Mouse (Mus musculus) heart, adult 18-20 months (tissue): ENCODE results near the gene Hyal2. TPM values are rescaled to one million over a fixed set of nuclear protein-coding genes. Genes with fewer than 3 reads are reported as not detected.
A peak's percentile ranks its signal among the peaks of the same experiment; 100 is the strongest.
"Not testable (repeated sequence)": the region's sequence is repeated elsewhere in the genome, so short reads cannot be mapped to it uniquely, and the experiment has no call there.

Source experiments
- DNase-seq, 2 experiments: peaks; one replicate each; pipeline ENCODE4 v3.0.0; 2021 to 2022; ENCODE audit warnings: mixed read lengths in 1 of 2
- total RNA-seq, 2 experiments: library from RNA; stranded (reverse); gene quantifications; 2 replicates each; pipeline ENCODE4 v1.2.3; 2021

Hyal2 gene
- total RNA-seq, 2 experiments from 2014 or later: 31.4 to 40.0 TPM

DNA sequence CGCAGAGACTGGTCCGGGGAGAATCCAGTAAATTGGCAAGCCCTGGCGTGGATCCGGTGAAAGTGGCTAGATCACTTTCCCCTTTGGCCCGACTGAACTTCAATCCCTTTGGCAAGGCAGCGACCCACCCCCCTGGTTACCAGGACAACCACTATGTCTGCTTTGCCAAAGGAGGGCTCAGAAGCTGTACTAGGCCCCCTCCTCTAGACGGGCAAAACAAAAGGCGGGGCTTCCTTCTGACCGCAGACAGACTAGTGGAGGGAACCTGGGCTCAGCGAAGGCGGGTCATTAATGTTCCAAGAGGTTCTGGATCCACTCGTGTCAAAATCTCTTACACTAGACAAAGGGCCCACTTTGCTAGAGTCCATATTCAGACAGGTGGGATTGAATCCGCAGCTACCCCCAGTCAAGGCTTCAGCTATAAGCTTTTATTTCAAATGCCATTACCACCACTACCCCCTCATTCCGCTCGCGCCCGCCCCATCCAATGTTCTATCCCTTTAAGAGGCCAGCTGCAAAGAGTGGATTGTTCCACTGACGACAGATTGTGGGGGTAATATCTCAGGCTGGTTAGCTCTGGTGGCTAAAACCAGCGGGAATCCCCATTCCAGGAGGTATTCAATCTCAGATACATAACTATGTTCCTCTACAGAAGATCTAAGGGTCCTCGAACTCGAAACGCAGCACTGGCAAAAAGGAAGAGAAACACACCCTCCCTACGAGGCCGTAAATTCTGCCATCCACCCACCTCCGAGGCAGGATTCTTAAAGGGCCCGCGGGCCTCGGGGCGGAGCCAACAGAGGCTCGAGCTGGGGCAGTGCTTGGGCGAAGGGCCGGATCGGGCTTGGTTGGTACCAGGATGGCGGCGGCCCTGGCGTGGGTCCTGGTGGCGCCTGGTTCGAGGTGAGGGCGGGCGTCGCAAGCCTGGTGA, 851 bp downstream of the Hyal2 start:
- peak; percentile 91 to 92 for DNase-seq

DNA sequence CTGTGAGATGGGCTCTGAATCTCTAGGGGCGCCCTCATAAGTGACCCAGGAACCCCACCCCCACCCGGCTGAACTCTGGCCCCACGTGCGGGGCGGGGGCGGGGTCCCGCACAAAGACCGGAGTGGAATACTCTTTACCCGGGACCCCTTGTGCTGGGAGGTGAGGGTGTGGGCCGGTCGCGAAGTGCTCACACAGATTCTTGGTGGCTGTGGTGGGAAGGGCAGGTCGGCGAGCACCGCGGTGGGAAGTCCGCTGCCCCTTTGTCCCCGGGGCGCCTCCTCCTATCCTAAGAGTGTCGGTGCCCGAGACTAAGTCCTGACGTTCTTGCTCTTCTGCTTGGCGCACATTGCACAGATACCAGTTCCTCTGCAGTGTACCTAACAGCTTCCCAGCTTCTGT, 1.5 kb downstream of the Hyal2 start:
- no peak for DNase-seq

DNA sequence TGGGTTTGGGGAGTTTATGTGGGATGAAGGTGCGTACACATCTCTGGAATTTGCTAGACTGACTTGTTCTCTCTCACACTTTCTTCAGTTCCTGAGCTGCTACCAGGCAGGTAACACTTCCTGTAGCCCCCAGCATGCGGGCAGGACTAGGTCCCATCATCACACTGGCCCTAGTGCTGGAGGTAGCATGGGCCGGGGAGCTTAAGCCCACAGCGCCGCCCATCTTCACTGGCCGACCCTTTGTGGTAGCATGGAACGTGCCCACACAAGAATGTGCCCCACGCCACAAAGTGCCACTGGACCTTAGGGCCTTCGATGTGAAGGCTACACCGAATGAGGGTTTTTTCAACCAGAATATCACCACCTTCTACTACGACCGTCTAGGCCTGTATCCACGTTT, 2.3 kb downstream of the Hyal2 start:
- no peak for DNase-seq

DNA sequence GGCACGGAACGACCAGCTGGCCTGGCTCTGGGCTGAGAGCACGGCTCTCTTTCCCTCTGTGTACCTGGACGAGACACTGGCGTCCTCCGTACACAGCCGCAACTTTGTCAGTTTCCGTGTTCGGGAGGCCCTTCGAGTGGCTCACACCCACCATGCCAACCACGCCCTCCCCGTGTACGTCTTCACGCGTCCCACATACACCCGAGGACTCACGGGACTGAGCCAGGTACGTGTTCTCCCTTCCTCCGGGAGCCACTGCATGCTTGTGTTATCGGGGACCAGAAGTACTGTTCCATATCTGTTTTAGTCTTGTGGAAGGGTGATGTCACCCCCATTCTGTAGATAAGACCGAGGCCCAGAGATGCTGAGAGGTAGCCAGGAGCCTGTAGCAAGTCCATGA, 3.1 kb downstream of the Hyal2 start:
- DNase-seq: no peak

DNA sequence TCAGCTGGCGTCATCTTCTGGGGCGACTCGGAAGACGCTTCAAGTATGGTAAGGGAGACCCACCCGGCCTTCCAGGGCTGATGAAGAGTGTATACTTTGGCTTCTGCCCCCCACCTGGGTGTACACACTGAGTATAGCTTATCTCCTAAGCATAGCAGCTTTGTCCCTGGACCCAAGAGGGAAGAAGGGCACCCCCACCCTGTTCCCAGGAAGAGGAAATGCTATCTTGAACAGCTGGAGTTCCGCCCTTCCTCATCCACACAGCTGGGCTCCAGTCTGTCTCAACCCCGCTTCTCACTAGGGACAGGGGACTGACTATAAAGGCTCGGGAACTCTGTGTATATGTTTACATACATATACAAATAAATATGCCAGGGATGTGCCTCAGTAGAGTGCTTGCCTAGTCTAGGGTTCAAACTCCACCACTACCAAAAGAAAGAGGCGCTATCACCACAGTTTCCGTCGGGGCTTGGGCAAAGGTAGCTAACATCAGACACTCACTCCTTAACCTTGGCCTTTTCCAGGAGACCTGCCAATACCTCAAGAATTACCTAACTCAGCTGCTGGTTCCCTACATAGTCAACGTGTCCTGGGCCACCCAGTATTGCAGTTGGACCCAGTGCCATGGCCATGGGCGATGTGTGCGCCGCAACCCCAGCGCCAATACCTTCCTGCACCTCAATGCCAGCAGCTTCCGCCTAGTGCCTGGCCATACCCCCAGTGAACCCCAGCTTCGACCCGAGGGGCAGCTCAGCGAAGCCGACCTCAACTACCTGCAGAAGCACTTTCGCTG, 4.0 kb downstream of the Hyal2 start:
- DNase-seq: peak in 1 of 2 experiments; percentile 78

DNA sequence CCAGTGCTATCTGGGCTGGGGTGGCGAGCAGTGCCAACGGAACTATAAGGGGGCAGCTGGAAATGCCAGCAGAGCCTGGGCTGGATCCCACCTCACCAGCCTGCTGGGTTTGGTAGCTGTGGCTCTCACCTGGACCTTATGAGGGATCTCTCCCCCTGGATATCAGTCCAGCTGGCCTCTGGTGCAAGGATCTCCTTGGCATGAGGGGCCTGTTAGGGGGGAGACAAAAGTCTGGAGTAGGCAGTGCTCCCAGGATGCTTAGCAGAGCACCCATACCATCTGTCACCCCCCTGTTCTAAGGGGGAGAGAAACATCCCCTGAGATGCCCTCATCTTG, 4.5 kb downstream of the Hyal2 start:
- DNase-seq: no peak

DNA sequence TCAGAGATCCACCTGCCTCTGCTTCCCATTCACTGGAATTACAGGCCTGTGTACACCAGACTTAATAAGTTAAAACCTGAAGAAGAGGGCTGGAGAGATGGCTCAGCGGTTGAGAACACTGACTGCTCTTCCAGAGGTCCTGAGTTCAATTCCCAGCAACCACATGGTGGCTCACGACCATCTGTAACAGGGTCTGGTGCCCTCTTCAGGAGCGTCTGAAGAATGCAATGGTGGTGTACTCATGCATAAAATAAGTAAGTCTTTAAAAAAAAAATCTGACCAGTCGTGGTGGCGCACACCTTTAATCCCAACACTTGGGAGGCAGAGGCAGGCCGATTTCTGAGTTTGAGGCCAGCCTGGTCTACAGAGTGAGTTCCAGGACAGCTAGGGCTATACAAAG, 6.0 kb downstream of the Hyal2 start:
- DNase-seq: not testable (repeated sequence)

DNA sequence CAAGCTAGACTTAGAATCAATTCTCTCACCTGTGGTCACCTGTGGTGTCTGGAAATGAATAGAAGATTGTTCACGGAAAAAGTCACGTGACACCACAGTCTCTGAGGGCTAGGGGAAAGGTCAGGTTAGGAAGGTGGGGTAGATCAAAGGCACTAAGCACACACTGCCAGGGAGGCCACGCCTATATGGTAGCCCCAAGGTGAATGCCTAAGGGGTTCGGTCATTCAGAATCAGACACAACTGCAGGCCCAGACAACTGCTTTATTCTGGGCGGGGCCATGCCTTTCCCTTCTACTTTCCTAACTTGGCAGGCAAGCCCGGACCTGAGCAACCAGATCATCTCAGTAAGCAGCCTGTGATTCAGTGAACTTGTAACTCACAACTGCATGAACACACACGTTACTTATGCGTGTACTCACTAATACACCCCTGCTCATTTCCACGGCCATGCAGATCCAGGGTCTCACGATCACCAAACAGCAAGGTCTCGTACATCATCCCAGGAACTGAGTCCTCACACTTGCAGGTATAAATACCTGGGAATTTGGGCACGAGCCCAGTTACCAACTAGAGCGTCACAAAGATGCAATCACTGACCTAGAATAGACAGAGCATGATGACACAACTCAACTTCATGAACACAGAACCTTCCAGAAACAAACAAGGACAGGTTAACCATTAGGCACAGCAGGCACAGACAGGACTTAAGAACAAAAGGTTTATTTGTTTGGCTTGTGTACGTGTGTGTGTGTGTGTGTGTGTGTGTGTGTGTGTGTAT, 8.0 kb downstream of the Hyal2 start:
- no peak for DNase-seq

DNA sequence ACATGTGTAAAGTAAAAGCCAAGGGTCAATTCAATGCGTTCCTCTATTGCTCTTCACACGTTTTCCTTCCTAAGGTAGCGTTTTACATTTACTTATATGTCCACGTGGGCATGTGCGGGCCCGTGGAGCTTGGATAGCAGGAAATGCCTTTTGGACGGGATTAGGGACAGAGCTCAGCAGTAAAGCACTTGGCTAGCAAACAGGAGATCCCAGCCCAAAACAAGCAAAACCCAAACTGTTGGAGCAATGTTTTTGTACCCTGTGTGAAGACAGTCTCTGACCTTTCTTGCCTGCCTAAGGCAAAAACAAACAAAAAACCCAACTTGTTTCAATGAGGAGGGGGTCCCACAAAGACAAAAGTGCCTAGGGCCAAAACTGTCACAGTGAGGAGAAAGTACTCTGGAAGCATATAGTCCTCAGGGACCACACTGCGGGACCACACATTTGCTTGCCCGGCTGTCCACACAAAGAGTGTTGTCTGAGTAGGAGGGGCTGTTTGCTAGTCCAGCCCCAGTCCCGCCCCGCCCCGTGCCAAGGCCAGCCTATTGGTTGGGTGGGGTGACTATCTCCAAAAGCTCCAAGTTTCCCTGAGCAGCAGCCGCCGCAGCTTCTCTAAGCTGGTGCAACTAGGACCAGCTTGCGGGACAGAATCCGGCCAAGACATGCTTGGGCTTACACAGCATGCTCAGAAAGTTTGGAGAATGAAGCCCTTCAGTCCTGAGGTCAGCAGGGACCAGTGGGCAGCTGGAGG, 8.8 kb downstream of the Hyal2 start, which contains the start of gene Hyal1:
Hyal1 (plus strand) TSS at position 571 of the 751 bp plus-strand sequence.
- peak; percentile 88 to 89 for DNase-seq

DNA sequence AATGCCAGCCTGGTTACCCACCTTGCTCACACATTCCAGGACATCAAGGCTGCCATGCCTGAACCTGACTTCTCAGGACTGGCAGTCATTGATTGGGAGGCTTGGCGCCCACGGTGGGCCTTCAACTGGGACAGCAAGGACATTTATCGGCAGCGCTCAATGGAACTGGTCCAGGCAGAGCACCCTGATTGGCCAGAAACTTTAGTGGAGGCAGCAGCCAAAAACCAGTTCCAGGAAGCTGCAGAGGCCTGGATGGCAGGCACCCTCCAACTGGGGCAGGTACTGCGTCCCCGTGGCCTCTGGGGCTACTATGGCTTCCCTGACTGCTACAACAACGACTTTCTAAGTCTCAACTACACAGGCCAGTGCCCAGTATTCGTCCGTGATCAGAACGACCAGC, 10.1 kb downstream of the Hyal2 start:
- DNase-seq: no peak

DNA sequence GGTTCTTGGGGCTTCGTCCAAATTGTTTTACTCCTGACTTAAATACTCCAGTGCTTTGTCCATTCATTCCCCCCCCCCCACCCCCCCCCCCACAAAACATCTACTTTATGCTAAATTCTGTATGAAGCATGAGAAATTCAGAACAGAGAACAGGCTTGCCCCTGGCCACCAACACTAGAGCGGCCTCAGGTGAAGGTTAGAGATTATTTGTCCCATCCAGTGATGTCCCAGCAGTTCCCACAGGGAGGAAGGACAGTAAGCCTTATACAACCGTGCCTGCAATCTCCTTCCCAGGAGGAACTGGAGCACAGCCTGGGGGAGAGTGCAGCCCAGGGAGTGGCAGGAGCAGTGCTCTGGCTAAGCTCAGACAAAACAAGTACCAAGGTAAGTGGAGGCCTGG, 10.8 kb downstream of the Hyal2 start, which contains the start of gene Naa80:
Naa80 (plus strand) TSS at position 301 of the 400 bp plus-strand sequence.
- no peak for DNase-seq

DNA sequence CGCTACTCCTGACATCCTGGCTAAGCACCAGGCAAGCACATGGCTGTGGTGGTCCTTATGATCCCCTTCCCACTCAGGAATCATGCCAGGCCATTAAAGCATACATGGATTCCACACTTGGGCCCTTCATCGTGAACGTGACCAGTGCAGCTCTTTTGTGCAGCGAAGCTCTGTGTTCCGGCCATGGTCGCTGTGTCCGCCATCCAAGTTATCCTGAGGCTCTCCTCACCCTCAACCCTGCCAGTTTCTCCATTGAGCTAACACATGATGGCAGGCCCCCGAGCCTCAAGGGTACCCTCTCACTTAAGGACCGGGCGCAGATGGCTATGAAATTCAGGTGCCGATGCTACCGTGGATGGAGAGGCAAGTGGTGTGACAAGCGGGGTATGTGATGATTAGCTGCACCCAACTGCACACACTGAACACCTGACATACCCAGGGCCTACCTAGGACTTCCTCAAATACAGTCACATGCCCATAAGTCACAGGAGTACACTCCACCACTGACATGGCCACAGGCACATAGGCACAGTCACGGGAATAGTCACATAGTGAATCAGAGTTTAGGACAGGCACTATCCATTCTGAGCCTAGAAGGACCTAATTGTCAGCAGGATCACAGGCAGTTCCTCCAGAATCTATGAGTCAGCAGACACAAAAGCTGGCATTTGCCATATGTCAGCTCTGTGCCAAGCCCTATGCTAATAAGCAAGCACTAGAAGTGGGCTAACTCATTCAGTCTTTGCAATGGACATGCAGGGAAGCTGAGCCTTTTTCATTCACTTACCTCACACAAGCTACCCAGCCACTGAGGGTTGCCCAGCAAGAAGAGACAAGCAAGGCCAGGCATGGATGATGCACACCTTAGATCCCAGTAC, 11.5 kb downstream of the Hyal2 start:
- DNase-seq: no peak

DNA sequence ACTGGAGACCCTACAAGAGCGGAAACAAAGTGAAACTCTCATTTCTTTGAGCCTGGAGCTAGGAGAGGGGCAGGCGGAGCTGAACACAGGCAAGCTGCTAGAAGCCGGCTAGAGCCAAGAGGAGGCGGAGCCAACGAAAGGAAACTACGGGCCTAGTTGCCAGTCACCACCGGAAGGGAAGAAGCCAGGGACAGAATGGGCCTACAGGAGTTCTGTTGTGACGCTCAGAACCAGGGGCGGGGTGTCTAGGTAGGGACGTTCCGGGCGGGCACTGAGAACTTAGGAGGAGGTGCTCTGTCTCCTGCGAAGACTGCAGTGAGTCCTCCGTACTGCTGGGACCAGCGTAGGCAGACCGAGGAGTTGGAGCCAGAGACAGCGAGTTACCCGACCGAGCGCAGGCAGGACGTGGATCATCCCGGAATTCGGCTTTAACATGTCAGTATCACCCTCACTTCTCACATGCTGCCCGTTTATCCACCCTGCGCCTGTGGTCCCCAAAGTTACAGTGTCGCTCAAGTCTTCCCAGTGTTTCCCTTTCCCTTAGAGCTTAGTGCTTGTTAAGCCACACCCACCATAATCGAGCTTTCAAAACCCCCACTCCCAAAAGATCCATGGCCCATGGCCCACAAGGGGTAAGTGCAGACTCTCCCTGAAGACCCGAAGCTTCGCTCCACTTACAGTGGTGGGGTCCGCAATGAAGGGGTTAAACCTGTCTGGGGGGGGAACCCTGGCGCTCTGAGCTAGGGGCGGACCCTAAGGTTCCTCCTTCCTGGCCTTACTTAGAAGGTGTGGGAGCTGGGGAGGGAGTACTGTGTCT, 13.0 kb downstream of the Hyal2 start, which contains the start of gene Hyal3:
Hyal3 (plus strand) TSS at position 318 of the 817 bp plus-strand sequence.
- DNase-seq: peak; percentile 93 to 96

DNA sequence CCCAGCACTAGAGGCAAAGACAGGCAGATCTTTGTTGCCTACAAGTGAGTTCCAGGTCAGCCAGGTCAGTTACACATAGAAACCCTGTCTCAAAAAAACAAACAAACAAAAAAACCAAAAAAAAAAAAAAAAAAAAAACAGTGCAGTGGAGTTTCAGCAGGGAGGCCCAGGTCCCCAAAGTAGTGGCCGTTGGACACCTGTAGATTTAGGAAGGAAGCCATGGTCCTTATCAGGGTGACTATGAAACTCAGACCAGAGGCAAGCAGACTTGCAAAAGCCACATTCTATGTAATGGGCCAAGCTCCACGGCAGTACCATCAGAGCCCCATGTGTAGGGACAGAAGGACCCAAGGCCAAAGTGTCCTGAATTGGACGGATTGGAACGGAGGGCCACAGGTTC, 13.8 kb downstream of the Hyal2 start:
- no peak for DNase-seq

DNA sequence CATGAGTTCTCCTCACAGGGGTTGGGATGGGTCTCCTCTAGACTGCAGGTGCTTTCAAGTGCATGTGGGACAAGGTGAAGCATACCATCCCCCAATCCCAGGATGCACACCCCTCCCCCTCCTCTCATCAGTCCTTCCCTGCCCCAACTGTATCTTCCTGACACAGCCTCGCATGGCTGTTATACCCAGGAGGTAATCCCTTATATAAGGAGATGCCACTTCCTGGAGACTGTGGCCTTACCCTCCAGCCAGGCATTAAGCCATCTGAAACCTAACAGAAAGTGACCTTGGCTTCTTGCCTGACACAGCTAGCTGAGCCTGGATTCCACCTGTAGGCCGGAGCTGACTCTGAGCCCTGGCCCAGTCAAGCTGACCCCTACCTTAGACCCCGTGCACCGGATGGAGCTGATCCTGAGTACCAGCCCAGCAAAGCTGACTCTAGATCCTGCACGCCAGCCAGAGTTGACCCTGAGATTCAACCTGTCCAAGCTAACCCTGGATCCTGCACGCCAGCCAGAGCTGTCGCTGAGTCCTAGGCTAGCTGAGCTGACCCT, 14.8 kb downstream of the Hyal2 start:
- no peak for DNase-seq

DNA sequence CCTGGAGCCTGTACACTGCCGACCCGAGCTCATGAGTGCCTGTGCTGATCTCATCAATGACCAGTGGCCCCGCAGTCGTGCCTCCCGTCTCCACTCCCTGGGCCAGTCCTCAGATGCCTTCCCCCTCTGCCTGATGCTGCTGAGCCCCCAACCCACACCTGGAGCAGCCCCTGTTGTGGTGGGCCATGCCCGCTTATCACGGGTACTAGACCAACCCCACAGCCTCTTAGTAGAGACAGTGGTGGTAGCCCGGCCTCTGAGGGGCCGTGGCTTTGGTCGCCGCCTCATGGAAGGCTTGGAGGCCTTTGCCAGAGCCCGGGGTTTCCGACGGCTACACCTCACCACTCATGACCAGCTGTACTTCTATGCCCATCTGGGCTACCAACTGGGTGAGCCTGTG, 15.4 kb downstream of the Hyal2 start:
- DNase-seq: no peak

DNA sequence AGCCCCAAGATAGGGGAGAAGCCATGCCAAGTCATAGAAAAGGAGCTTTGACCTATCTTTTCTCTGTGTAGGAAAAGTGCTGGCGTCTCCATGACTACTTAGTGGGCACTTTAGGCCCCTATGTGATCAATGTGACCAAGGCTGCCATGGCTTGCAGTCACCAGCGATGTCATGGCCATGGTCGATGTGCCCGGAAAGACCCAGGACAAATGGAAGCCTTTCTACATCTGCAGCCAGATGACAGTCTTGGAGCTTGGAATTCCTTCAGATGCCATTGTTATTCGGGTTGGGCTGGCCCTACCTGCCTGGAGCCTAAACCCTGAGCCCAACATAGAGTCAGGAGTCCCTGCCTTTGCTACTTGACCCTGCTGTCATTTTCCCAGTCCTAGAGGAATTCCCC, 18.8 kb downstream of the Hyal2 start:
- no peak for DNase-seq

DNA sequence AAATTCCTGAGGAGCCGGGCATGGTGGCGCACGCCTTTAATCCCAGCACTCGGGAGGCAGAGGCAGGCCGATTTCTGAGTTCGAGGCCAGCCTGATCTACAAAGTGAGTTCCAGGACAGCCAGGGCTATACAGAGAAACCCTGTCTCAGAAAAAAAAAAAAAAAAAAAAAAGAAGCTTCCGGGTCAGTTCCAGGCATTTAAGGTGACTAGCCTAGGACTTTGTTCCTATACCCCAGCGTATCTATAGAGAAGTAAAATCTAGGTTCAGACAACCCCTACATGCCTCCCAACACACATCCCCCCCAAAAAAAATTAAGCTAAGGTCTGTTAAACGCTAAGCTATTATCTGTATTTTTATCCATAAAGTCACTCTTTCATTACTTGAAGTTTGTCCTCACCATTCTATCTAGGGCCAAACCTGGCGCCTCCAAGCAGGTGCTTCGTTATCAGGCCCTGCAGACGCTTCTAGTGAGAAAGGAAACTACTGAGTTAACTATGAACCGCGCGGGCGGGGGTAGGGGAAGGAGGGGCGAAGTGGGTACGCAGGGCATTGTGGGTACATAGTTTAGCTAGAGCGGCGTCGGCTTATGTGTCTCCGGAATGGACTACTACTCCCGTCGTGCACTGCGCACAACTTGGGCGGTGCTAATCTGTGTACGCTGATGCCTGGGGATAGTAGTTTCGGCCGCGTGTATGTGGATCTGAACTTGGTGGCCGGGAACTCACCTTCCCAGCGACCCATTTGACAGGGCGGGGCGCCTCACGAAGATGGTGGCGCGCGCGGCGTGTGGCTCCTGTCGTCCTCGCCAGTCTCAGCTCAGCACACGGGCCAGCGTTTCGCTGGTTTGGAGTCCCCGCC, 19.5 kb downstream of the Hyal2 start, which contains the start of gene Ifrd2:
Ifrd2 (plus strand) TSS at position 669 of the 859 bp plus-strand sequence.
- peak; percentile 99 for DNase-seq
